Mouse (Mus musculus): ENCODE results near the gene Gstp2. TPM values are rescaled to one million over a fixed set of nuclear protein-coding genes. Genes with fewer than 3 reads are reported as not detected.

Gstp2 gene
- total and polyA plus RNA-seq, 3 experiments: 0.28 TPM; not detected in 2

DNA sequence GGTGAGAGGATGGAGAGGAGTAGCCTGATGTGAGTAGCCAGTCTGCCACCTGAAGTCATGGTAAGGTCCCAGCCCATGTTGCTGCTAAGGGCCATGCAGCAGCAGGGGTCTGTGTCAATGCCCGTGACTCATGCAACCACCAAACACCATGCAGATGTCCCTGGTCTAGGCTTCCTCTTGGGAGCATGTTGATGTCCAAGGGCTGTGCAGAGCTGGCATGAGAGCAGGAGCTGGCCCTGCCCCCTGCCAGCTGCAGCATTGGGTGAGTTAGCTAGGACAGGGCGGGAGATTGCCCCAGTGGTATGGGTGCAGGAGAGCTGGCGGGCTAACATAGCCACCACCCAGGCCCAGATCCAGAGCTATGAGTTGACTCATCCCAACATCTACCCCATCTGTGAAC lies 44.6 kb upstream of the Gstp2 start:
- H3K27me3 ChIP-seq (ENCODE audit: insufficient read depth, low read length): peaks cover 51% of the 10 kb centered on the region
- H3K9me3 ChIP-seq (replicated peaks): no peaks in the 10 kb centered on the region
- ATAC-seq (ENCODE audit: extremely low read depth, insufficient number of reproducible peaks, low FRiP score, poor library complexity, severe bottlenecking) (no peak), DNase-seq (ENCODE audit: low spot score) (no peak)
- peaks cover 11% of the 10 kb centered on the region; the same call in 1 of the 2 replicates for H3K4me1 ChIP-seq (ENCODE audit: insufficient read depth, low read depth, low read length)
- no peak overlapping the region for H3K4me3 ChIP-seq (ENCODE audit: low read depth, low read length)
- TF ChIP-seq GATA1 (IDR thresholded peaks at IDR 0.05; ENCODE audit: borderline replicate concordance, low read length): no peak
- H3K36me3 ChIP-seq (replicated peaks): no peaks in the 10 kb centered on the region

DNA sequence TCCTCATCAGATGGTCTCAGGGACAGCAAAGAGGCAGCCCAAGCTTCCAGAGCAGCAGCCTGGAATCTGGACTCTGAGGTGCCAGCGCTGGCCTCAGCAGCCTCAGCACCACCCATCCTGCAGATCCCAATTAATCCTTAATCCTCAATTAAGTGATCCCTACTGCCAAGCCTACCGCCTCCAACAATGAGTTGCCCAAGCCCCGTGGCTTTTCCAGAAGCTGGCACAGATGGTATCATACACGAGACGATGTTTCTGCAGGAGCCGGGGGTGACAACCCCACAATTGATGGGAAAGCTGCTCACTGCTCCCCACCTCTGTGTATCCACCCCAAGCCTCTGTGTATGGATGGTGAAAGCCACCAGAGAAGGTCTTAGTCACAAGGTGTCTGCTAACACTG lies 43.3 kb upstream of the Gstp2 start:
- TF ChIP-seq GATA1 (IDR thresholded peaks at IDR 0.05; ENCODE audit: borderline replicate concordance, low read length) (no peak), CTCF (IDR thresholded peaks at IDR 0.05; ENCODE audit: low read depth, low read length) (no peak), POLR2AphosphoS5 (IDR thresholded peaks at IDR 0.05; ENCODE audit: insufficient replicate concordance, low read depth, low read length) (no peak)
- no peak overlapping the region for H3K4me3 ChIP-seq (ENCODE audit: low read depth, low read length)
- H3K4me1 ChIP-seq (ENCODE audit: insufficient read depth, low read depth, low read length): peaks cover 9% of the 10 kb centered on the region; the same call in 1 of the 2 replicates
- H3K36me3 ChIP-seq (replicated peaks): no peaks in the 10 kb centered on the region
- DNase-seq (ENCODE audit: low spot score) (no peak), ATAC-seq (ENCODE audit: extremely low read depth, insufficient number of reproducible peaks, low FRiP score, poor library complexity, severe bottlenecking) (no peak)
- no peaks in the 10 kb centered on the region for H3K9me3 ChIP-seq (replicated peaks)
- H3K27me3 ChIP-seq (ENCODE audit: insufficient read depth, low read length): peaks cover 59% of the 10 kb centered on the region

DNA sequence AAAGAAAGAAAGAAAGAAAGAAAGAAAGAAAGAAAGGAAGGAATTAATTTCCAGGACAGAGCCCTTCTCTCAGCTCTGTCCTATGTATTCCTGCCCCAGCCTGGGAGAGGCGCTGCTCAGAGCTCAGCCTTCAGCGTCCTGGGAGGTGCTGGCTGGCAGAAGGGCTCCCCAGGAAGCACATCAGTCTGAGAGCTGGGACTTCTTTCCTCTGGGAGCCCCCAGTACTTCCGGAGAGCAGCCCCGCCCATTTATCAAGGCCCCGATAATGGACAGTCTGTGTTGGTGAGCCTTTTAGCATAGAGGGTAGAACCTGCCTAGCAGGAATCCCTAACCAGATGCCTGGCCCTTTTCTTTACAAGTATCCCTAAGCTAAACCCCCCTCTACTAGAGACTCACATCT lies 42.3 kb upstream of the Gstp2 start:
- Histone ChIP-seq H3K9me3 (replicated peaks) (no peaks in the 10 kb centered on the region), H3K4me1 (ENCODE audit: insufficient read depth, low read depth, low read length) (peaks cover 9% of the 10 kb centered on the region; the same call in 1 of the 2 replicates), H3K27me3 (ENCODE audit: insufficient read depth, low read length) (peaks cover 63% of the 10 kb centered on the region), H3K36me3 (replicated peaks) (no peaks in the 10 kb centered on the region), H3K4me3 (ENCODE audit: low read depth, low read length) (no peak overlapping the region)
- DNase-seq (ENCODE audit: low spot score) (no peak), ATAC-seq (ENCODE audit: extremely low read depth, insufficient number of reproducible peaks, low FRiP score, poor library complexity, severe bottlenecking) (no peak)
- TF ChIP-seq POLR2AphosphoS5 (IDR thresholded peaks at IDR 0.05; ENCODE audit: insufficient replicate concordance, low read depth, low read length) (no peak), GATA1 (IDR thresholded peaks at IDR 0.05; ENCODE audit: borderline replicate concordance, low read length) (no peak), TAL1 (conservative IDR thresholded peaks at IDR 0.05; ENCODE audit: low read depth, low read length) (no peak), CTCF (IDR thresholded peaks at IDR 0.05; ENCODE audit: low read depth, low read length) (no peak), GATA2 (IDR thresholded peaks at IDR 0.05; ENCODE audit: borderline replicate concordance, low read depth, low read length) (no peak)

DNA sequence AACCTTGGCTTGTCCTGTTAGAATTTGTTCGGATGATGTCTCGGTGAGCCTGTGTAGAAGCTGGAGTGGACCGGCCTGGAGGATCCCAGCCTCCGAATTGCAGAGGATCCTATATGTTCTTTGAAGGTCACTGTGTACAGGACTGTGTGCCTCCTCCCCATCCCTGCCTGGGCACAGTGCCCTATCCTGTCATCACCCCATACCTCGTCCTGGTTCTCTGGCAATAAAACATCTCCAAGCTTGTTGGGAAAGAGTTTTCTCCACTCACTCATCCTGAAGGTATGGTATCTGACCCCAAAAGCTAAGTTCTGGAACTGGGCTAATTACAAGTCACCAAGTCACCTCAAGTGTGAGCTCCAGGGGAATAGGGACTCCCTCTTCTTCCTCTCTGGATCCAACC lies 41.3 kb upstream of the Gstp2 start:
- no peak for TF ChIP-seq GATA1 (IDR thresholded peaks at IDR 0.05; ENCODE audit: borderline replicate concordance, low read length)
- no peak for TF ChIP-seq GATA2 (IDR thresholded peaks at IDR 0.05; ENCODE audit: borderline replicate concordance, low read depth, low read length)
- no peak for TF ChIP-seq CTCF (IDR thresholded peaks at IDR 0.05; ENCODE audit: low read depth, low read length)
- no peak for TF ChIP-seq POLR2AphosphoS5 (IDR thresholded peaks at IDR 0.05; ENCODE audit: insufficient replicate concordance, low read depth, low read length)
- no peak for TF ChIP-seq TAL1 (conservative IDR thresholded peaks at IDR 0.05; ENCODE audit: low read depth, low read length)
- Histone ChIP-seq H3K9me3 (replicated peaks) (no peaks in the 10 kb centered on the region), H3K4me3 (ENCODE audit: low read depth, low read length) (no peak overlapping the region), H3K27me3 (ENCODE audit: insufficient read depth, low read length) (peaks cover 66% of the 10 kb centered on the region), H3K36me3 (replicated peaks) (no peaks in the 10 kb centered on the region), H3K4me1 (ENCODE audit: insufficient read depth, low read depth, low read length) (peaks cover 3% of the 10 kb centered on the region; the same call in 1 of the 2 replicates)
- no peak for DNase-seq (ENCODE audit: low spot score)
- no peak for ATAC-seq (ENCODE audit: extremely low read depth, insufficient number of reproducible peaks, low FRiP score, poor library complexity, severe bottlenecking)

DNA sequence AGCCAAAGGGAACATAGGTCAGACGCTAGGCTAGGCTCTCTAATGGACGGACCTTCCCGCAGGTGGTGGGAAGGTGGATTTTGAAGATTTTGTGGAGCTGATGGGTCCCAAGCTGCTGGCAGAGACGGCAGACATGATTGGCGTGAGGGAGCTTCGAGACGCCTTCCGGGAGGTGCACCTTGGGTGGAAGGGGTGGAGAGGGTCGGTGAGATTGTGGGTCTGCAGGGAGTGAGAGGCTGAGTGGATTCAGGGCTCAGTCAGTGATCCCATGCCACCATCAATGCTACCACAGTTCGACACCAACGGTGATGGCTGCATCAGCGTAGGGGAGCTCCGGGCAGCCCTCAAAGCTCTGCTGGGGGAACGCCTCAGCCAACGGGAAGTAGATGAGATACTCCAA lies 40.3 kb upstream of the Gstp2 start:
- H3K36me3 ChIP-seq (replicated peaks): no peaks in the 10 kb centered on the region
- H3K4me3 ChIP-seq (ENCODE audit: low read depth, low read length): no peak overlapping the region
- DNase-seq (ENCODE audit: low spot score) (no peak), ATAC-seq (ENCODE audit: extremely low read depth, insufficient number of reproducible peaks, low FRiP score, poor library complexity, severe bottlenecking) (no peak)
- H3K4me1 ChIP-seq (ENCODE audit: insufficient read depth, low read depth, low read length): no peaks in the 10 kb centered on the region; the same call in 1 of the 2 replicates
- H3K27me3 ChIP-seq (ENCODE audit: insufficient read depth, low read length): peaks cover 73% of the 10 kb centered on the region
- TF ChIP-seq TAL1 (conservative IDR thresholded peaks at IDR 0.05; ENCODE audit: low read depth, low read length) (no peak), POLR2AphosphoS5 (IDR thresholded peaks at IDR 0.05; ENCODE audit: insufficient replicate concordance, low read depth, low read length) (no peak), GATA1 (IDR thresholded peaks at IDR 0.05; ENCODE audit: borderline replicate concordance, low read length) (no peak), CTCF (IDR thresholded peaks at IDR 0.05; ENCODE audit: low read depth, low read length) (no peak), GATA2 (IDR thresholded peaks at IDR 0.05; ENCODE audit: borderline replicate concordance, low read depth, low read length) (no peak)
- H3K9me3 ChIP-seq (replicated peaks): no peaks in the 10 kb centered on the region

DNA sequence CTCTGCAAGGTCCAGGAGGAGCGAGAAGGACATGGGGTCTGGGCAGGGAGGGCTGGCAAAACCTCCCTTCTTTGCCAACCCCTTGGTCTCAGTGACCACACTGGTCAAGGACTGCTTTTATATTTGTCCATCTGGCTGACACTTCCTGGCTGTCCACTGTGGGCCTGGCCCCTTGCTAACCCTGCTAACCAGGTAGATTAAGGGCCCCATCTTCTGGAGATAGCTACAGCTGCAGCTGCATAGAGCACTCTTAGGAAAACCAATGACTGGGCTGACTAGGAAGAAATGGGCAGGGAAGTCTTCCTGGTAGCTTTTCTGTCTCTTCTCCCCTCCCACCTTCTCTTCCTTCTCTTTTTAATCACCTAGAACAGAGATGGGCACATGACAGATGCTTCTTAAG lies 39.2 kb upstream of the Gstp2 start:
- ATAC-seq (ENCODE audit: extremely low read depth, insufficient number of reproducible peaks, low FRiP score, poor library complexity, severe bottlenecking): no peak
- Histone ChIP-seq H3K27me3 (ENCODE audit: insufficient read depth, low read length) (peaks cover 77% of the 10 kb centered on the region), H3K36me3 (replicated peaks) (no peaks in the 10 kb centered on the region), H3K4me1 (ENCODE audit: insufficient read depth, low read depth, low read length) (peaks cover 6% of the 10 kb centered on the region), H3K9me3 (replicated peaks) (no peaks in the 10 kb centered on the region), H3K4me3 (ENCODE audit: low read depth, low read length) (no peak overlapping the region)
- TF ChIP-seq GATA1 (IDR thresholded peaks at IDR 0.05; ENCODE audit: borderline replicate concordance, low read length): no peak
- TF ChIP-seq CTCF (IDR thresholded peaks at IDR 0.05; ENCODE audit: low read depth, low read length): no peak
- no peak for TF ChIP-seq GATA2 (IDR thresholded peaks at IDR 0.05; ENCODE audit: borderline replicate concordance, low read depth, low read length)
- TF ChIP-seq POLR2AphosphoS5 (IDR thresholded peaks at IDR 0.05; ENCODE audit: insufficient replicate concordance, low read depth, low read length): no peak
- TF ChIP-seq TAL1 (conservative IDR thresholded peaks at IDR 0.05; ENCODE audit: low read depth, low read length): no peak
- no peak for DNase-seq (ENCODE audit: low spot score)

DNA sequence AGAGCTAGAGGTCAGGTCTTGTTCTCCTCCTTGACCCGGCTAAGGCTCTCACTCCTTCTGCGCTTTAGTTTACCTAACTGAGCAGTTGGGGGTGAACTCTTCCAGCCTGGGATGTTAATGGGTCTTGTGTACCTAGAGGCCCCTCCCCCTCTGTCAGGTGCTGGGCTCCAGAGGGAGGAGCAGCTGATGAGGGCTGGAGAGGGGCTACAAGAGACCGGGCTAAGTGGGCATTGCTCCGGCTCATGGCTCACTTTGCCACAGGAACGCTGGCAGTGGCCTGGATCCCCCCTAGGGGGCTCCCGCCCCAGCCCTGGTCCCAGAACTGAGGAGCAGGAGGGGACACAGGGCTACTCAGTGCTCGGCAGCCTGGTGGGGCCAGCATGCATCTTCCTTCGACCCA lies 38.0 kb upstream of the Gstp2 start:
- no peaks in the 10 kb centered on the region for H3K36me3 ChIP-seq (replicated peaks)
- H3K27me3 ChIP-seq (ENCODE audit: insufficient read depth, low read length): peaks cover 75% of the 10 kb centered on the region
- H3K4me1 ChIP-seq (ENCODE audit: insufficient read depth, low read depth, low read length): peaks cover 6% of the 10 kb centered on the region
- H3K4me3 ChIP-seq (ENCODE audit: low read depth, low read length): no peak overlapping the region
- ATAC-seq (ENCODE audit: extremely low read depth, insufficient number of reproducible peaks, low FRiP score, poor library complexity, severe bottlenecking): no peak
- TF ChIP-seq TAL1 (conservative IDR thresholded peaks at IDR 0.05; ENCODE audit: low read depth, low read length): no peak
- TF ChIP-seq GATA1 (IDR thresholded peaks at IDR 0.05; ENCODE audit: borderline replicate concordance, low read length): no peak
- no peak for TF ChIP-seq POLR2AphosphoS5 (IDR thresholded peaks at IDR 0.05; ENCODE audit: insufficient replicate concordance, low read depth, low read length)
- no peak for TF ChIP-seq GATA2 (IDR thresholded peaks at IDR 0.05; ENCODE audit: borderline replicate concordance, low read depth, low read length)
- no peak for TF ChIP-seq CTCF (IDR thresholded peaks at IDR 0.05; ENCODE audit: low read depth, low read length)
- H3K9me3 ChIP-seq (replicated peaks): no peaks in the 10 kb centered on the region
- no peak for DNase-seq (ENCODE audit: low spot score)

Measured in G1E (cell line).